Mouse (Mus musculus) brain, embryonic 14.5 days (tissue): ENCODE measurements at regions not wholly inside any gene's neighbourhood (a gene's known extent, or its start where the extent isn't known, plus 50 kb on each side); places are given as distances from the start of the nearest gene placed in this dataset.

Experiments used
- CTCF ChIP-seq: fragments of 200-500 bp; IDR thresholded peaks from 2 replicates; pipeline ENCODE4 v1.5.1; 2012; ENCODE audit warnings: inconsistent platforms, mild to moderate bottlenecking, moderate library complexity, borderline replicate concordance; ENCODE audit not compliant: insufficient read depth, insufficient read length; ENCODE audit errors: extremely low read depth
- POLR2A ChIP-seq: fragments of 200-500 bp; IDR thresholded peaks from 2 replicates; pipeline ENCODE4 v1.6.1; 2012; ENCODE audit warnings: mild to moderate bottlenecking, inconsistent platforms, borderline replicate concordance; ENCODE audit not compliant: poor library complexity, insufficient read depth, insufficient read length, severe bottlenecking; ENCODE audit errors: extremely low read depth

DNA sequence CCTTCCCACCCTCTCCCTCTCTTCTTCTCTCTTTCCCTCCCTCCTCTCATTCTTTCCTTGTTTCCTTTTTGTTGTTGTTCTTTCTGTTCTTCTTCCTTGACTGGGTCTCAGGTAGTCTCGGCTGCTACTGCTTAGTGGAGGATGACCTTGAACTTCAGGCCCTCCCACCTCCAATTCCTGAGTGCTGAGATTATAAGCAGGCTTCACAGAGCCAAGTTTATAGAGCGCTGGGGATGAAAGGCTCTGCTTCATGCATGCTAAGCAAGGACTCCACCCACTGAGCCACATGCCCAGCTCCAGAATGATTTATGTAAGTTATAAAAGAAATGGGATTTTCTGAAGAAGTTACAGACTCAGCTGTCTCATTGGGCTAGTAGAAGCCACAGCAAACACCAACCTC is 199.9 kb downstream of the Tex36 start:
- no peak for TF ChIP-seq POLR2A
- no peak for TF ChIP-seq CTCF
